Mouse (Mus musculus) liver (tissue): Measurements from ENCODE around the gene Ctsf.
"Not testable (repeated sequence)": the region's sequence is repeated elsewhere in the genome, so short reads cannot be mapped to it uniquely, and the experiment has no call there.

Source experiments
- DNase-seq: peaks from one replicate; pipeline ENCODE4 v3.0.0-alpha.2; 2020; ENCODE audit warnings: mixed read lengths

The Ctsf gene

GRCm38 (mm10) chr19:4850281-4850680, 4.6 kb upstream of the Ctsf start:
- DNase-seq: no peak

- no peak for DNase-seq
These were observed 515 bp downstream of the Ctsf start for GRCm38 (mm10) chr19:4855470-4855820.

- no peak for DNase-seq
These were observed 1.0 kb downstream of the Ctsf start for GRCm38 (mm10) chr19:4855951-4856350.

GRCm38 (mm10) chr19:4859081-4859480, 4.2 kb downstream of the Ctsf start:
- DNase-seq: peak; percentile 90

- DNase-seq: no peak
These were observed 8.1 kb downstream of the Ctsf start for GRCm38 (mm10) chr19:4863048-4863447.

GRCm38 (mm10) chr19:4865147-4865546, 10.2 kb downstream of the Ctsf start:
- DNase-seq: no peak

- DNase-seq: not testable (repeated sequence)
These were observed 19.7 kb downstream of the Ctsf start for GRCm38 (mm10) chr19:4874613-4875012.

GRCm38 (mm10) chr19:4876241-4876640, 21.3 kb downstream of the Ctsf start:
- DNase-seq: no peak

- no peak for DNase-seq
These were observed 21.8 kb downstream of the Ctsf start for GRCm38 (mm10) chr19:4876755-4877154.

GRCm38 (mm10) chr19:4877785-4878184, 22.9 kb downstream of the Ctsf start, which contains the start of gene Actn3:
TSS of gene Actn3 (minus strand) at chr19:4877909.
- DNase-seq: peak; percentile 33

- DNase-seq: peak; percentile 97
These were observed 23.7 kb downstream of the Ctsf start, which contains the start of gene Zdhhc24 for GRCm38 (mm10) chr19:4878405-4879323. TSS of gene Zdhhc24 (plus strand) at chr19:4878668.

GRCm38 (mm10) chr19:4879324-4879703, 24.4 kb downstream of the Ctsf start:
- no peak for DNase-seq

GRCm38 (mm10) chr19:4883961-4884360, 29.0 kb downstream of the Ctsf start:
- peak; percentile 72 for DNase-seq

GRCm38 (mm10) chr19:4889791-4890190, 34.9 kb downstream of the Ctsf start:
- no peak for DNase-seq

- DNase-seq: peak; percentile 82
These were observed 36.9 kb downstream of the Ctsf start for GRCm38 (mm10) chr19:4891798-4892197.

- no peak for DNase-seq
These were observed 42.0 kb downstream of the Ctsf start for GRCm38 (mm10) chr19:4896780-4897520.

GRCm38 (mm10) chr19:4898972-4899371, 44.0 kb downstream of the Ctsf start:
- no peak for DNase-seq

GRCm38 (mm10) chr19:4899888-4900287, 45.0 kb downstream of the Ctsf start:
- no peak for DNase-seq

GRCm38 (mm10) chr19:4905979-4906794, 51.3 kb downstream of the Ctsf start, which contains the start of gene Bbs1:
TSS of gene Bbs1 (minus strand) at chr19:4906628.
- peak; percentile 80 for DNase-seq

GRCm38 (mm10) chr19:4908107-4908506, 53.2 kb downstream of the Ctsf start:
- DNase-seq: peak; percentile 66

GRCm38 (mm10) chr19:4909376-4909775, 54.4 kb downstream of the Ctsf start:
- no peak for DNase-seq
